Mouse (Mus musculus): Measurements from ENCODE around the gene Ror2.

The Ror2 gene

GRCm38 (mm10) chr13:53069076-53069690 is 216.7 kb downstream of the Ror2 start:
- DNase-seq (ENCODE audit: low read depth, low spot score), result no peak

GRCm38 (mm10) chr13:53068461-53068860 is 217.5 kb downstream of the Ror2 start:
- DNase-seq (ENCODE audit: low read depth, low spot score), result no peak

GRCm38 (mm10) chr13:53067949-53068348 is 218.0 kb downstream of the Ror2 start:
- peak; percentile 89 for DNase-seq (ENCODE audit: low read depth, low spot score)

GRCm38 (mm10) chr13:53065122-53065521 is 220.8 kb downstream of the Ror2 start:
- no peak for DNase-seq (ENCODE audit: low read depth, low spot score)

GRCm38 (mm10) chr13:53064681-53065080 is 221.2 kb downstream of the Ror2 start:
- DNase-seq (ENCODE audit: low read depth, low spot score), result no peak

Measured in skeletal muscle tissue, adult 2 months (tissue).